Mouse (Mus musculus): Measurements from ENCODE around the gene Mettl27.

- TF ChIP-seq POLR2A (IDR thresholded peaks at IDR 0.05; ENCODE audit: borderline replicate concordance, extremely low read depth, low read depth, low read length) (no peak), CTCF (IDR thresholded peaks at IDR 0.05; ENCODE audit: insufficient read depth, low read length) (no peak)
These were observed 36.9 kb upstream of the Mettl27 start for GRCm38 (mm10) chr5:134895291-134895690.
